Mouse (Mus musculus) cerebellum, adult 11-12 months (tissue): ENCODE measurements around the gene Olfr172.

Source experiments
- DNase-seq: peaks from one replicate; pipeline ENCODE4 v3.0.0; 2022

Gene Olfr172

DNA sequence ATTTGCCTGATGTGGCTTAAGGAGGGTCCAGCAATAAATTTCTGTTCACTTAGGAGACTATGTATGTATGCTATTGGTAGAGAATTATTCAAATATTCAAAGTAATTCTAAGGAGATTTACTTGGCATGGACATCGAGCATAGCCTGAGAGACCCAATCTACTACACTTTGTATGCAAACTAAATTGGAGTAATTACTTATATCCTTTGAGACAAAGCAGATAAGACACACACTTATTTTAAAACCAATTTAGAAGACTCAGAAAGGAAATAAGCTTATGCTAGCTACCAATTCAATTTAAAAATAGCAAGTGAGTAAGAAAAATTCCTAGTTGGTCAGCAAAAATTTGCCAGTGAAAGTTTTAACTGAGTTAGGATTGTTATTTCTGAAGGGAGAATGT lies at the start of gene Olfr172:
Gene Olfr172, minus strand, starts transcription at position 101 of the 400 bp plus-strand sequence.
- DNase-seq = no peak

DNA sequence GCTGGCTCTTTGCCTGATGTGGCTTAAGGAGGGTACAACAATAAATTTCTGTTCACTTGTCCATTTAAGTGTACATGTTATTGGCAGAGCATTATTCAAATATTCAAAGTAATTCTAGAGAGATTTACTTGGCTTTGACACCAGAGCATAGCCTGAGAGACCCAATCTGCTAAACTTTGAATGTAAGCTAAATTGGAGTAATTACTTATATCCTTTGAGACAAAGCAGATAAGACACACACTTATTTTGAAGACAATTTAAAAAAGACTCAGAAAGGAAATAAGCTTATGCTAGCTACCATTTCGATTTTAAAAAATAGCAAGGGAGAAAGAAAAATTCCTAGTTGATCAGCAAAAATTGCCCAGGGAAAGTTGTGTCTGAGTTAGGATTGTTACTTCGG lies 37.2 kb upstream of the Olfr172 start, which contains the start of gene Olfr173:
Gene Olfr173, minus strand, starts transcription at position 101 of the 400 bp plus-strand sequence.
- DNase-seq = no peak

DNA sequence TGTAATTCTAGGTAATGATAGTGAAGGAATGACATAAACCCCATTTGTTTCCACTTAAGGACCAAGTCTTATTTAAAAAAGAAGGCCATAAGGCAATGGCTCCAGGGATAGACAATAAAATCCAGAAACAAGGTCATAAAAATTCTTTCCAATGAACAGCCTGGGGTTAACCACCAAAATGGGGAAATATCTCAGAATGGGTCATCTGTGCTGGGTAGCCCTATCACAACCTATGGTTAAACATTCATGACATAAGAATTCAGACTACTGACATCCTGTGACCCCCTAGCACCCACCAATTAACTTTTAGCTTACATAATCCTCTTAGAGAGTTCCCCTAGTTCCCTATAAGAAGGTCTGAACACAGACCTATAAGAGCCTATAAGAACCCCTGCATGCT lies 6.8 kb downstream of the Olfr172 start:
- no peak for DNase-seq

DNA sequence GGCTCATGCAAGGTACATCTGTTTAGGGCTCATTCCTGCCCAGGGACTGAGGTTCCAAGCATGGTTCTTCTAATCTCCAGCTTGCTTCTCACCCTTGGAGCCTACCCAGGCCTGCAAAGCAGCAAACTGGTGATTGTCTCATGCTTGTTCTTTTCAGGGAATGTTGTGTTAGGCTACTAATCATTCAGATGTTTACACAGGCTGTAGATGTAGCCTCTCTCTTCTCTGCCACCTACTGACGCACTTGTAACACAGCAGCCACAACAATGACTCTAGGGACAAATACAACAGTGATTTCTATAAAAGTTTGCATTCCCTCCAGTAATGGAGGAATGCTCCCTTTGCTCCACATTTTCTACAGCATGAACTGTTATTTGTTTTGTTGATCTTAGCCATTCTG lies 11.7 kb downstream of the Olfr172 start:
- no peak for DNase-seq

DNA sequence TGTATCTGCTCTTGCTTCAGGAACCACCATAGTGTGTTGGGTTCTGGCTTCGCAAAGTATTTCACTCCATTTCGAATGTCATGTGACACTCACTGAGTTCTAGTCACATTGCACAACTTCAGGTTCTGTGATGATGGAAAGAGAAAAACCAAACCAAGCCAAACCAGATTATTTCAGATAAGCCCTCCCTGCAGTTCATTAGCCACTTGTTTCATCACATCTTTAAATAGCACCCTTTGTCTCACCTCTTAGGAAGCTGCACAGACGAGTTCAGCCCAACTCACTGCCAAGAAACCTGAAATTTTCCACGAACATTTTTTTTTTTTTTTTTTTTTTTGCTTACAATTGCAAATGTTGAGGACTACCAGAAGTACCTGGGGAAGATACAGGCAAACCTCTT lies 16.3 kb downstream of the Olfr172 start:
- DNase-seq = no peak

DNA sequence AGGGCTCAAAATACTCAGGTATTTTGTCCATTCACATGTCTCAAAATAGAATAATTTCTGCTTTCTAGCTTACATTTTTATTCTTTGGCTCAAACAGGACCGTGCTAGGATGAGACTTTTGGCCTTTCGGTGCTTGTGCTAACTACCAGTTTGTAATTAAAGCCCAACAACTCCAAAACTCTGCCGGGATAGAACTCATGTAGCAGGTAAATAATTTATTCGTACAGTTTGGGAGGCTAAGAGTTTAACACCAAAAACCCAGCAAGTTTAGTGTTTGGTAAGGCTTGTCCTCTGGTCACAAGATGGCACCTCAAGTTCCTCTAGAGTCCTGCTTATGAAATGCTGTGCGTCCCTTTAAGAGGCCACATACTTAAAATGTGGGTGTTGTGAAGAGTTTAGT lies 22.2 kb downstream of the Olfr172 start:
- no peak for DNase-seq

DNA sequence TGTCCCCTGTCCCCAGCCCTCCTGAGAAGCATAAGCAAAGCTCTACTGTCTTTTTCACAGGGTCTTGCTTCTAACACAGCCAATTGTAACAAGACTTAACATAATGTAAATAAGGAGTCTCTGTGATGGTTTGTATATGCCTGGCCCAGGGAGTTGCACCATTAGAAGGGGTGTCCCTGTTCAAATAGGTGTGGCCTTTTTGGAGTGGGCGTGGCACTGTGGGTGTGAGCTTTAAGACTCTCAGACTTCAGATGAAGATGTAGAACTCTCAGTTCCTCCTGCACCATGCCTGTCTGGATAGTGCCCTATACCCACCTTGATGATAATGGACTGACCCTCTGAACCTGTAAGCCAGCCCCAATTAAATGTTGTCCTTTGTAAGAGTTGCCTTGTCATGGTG lies 24.2 kb downstream of the Olfr172 start:
- DNase-seq = no peak

DNA sequence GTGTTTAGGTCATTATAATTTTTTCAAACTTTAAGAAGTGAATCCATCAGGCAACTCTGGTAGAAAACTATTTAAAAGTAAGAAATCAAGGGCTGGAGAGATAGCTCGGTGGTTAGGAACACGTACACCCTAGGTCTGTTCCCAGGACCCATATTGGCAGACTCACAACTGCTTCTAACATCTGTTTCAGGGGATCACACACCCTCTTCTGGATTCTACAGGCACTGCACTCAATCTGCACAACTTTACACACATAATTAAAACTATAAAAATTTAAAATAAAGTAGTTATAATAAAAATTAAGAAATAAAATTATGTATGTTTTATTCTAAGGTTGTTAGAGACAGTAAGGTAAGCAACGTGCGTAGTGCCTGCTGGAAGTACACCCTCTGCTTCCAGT lies 24.8 kb downstream of the Olfr172 start:
- DNase-seq = no peak

DNA sequence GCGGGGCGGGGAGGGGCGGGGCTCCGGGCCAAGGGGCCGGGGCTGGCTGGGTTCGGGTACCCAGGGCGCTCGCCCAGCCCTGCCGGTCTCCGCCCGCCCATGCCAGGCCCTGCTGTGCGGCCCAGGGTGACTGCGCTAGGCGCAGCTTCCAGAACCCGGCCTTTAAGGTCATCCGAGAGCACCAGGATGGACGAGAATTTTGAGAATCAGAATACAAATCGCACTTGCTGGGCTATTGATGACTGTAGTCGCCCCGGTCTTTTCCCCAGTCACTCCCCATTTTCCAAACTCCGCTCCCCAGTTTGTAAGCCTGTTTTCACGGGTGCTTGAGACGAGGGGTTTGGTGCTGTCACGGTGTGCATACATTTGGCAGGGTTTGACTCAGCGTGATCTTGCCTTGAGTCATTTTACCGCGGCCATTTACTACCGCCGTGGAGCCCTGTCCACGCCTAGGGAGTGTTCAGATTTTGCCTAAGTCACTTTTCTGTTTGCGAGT lies 34.8 kb downstream of the Olfr172 start:
- no peak for DNase-seq

DNA sequence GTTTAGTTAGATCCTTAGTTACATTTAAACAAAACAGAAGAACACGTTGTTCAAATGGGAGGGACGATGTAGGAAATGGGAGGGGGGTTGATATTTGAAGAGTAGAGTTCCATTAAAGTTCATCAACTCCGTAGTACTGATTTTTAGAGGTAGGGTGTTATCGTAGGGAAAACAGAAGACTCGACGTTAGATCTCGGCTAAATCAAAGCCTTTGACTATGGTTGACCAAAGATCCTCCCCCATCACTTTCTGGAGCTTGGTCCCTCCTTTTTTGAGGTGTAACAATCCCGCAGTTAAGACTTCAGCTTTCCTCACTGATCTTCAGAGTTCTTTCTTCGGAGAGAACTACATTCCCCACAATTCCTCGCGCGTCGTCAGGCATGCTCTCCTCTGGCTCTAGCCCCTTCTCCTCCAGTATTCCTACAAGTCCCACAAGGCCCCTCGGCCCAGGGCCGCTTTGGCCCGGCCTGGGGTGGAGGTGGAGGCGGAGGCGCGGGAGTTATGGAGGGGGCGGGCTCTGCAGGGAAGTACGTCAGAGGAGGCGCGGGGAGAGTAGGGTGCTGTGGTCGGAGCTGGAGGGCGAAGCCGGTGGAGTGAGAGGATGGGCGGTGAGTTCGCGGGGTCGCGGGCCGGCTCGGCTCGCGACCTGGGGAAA lies 35.4 kb downstream of the Olfr172 start, which contains the start of gene Cldnd1:
Gene Cldnd1, plus strand, starts transcription at position 434 of the 655 bp plus-strand sequence.
- DNase-seq = peak; percentile 97

DNA sequence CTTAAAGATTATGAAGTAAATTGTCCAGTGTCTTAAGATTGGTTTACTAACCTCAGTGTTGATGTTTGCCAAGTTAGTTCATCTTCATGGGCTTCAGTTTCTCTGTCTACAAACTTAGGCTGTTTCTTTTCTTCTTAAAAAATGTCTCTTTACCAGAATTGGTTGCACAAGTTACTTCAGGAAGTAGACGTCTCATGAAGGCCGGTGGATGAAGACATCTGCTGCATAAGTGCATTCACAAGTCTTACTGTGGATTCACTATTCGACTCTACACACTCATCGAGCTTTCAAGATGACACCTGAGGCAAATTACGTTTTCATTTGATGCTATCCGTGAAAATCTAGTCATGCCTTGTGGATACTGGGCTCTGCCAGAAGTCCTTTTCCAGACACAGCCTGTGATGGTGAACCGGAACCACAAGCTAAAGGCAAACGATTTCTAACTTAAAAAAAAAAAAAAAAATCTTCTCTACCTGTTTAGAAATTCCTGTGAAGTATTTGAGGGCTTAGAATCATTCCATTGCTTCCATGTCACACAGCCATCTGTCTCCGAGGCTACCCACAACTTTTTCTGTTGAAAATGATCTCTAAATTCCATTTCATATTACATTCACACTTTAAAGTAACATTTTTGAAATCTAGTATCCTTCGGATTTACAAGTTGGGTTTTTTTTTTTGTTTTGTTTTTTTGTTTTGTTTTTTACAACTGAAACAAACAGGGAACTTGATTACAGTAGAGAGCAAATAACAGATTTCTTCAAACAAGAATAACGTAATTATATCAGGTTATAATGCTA lies 36.1 kb downstream of the Olfr172 start:
- peak; percentile 9 for DNase-seq

DNA sequence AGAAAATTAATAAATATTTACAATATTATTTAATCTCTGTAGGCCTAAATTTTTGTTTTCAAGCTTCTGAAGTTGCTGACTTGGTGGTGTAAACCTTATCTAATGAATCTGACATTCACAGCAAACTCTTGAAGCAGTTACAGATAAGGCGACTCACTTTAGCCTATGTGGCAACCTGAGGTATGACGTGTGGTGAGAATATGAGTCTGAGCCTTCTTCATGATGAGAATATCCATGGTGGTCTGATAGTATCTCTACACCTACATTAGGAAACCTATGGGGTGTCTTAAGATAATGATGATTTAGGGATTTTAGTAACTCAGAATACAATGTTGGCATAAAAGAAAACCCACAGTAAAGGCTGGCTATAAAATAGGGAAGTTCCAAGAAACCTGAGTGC lies 40.7 kb downstream of the Olfr172 start:
- DNase-seq = no peak

DNA sequence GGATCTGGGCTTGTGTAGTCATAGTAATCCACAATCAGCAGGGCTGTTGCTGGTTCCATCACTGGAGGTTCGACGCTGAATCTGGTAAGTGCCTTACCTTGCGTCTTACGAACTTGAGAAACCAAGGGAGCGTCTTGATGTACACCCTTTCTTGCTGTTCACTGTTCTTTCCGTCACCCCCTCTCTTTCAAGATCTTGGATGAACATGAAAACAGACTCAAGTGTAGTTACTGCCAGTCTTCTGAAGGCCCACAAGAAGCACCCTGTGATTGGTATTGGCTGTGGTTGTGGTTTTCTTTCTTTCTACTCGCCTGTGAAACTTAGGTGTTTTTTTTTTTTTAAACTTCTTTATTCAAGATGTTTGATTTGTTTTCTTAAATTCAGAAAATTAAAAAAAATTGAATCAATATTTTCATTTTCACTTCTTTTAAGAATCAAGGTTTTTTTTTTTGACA lies 44.3 kb downstream of the Olfr172 start, which contains the start of gene Gpr15:
Gene Gpr15, minus strand, starts transcription at position 405 of the 455 bp plus-strand sequence.
- DNase-seq = no peak

DNA sequence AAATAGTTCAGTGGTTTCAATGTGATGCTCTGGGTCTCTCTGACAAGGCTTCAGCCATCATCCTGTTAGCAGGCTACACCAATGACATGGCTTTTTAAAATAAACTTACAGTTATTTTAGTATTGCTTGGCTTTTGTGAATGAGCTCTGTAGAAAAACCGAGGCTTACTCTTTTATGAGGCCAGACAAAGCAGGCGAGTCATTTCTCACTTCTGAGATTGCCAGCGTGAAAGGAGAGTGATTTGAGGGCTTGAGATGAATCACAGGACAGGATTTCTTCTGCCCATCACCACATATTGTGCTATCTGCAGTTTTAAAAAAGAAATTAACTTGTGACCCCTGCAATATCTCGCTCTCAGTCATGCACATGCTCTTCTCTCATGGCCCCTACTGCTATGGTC lies 48.0 kb downstream of the Olfr172 start:
- no peak for DNase-seq

DNA sequence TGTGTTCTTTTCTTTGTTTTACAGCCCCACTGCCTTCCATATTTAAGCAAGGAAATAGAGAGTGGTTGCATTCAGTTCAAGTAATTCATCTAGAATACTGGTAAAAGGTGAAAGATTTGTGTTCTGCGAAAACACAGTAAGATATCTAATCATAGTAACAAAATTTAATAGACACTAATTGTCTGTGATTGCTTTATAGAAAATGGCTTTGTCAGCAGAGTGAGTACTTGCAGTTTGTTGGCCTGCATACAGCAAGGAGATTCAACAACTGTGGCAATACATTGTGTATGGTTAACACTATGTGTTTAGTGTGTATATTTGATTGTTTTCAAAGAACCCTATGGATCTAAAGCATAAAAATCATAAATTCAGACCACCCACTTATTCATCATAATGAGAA lies 49.8 kb downstream of the Olfr172 start:
- no peak for DNase-seq

DNA sequence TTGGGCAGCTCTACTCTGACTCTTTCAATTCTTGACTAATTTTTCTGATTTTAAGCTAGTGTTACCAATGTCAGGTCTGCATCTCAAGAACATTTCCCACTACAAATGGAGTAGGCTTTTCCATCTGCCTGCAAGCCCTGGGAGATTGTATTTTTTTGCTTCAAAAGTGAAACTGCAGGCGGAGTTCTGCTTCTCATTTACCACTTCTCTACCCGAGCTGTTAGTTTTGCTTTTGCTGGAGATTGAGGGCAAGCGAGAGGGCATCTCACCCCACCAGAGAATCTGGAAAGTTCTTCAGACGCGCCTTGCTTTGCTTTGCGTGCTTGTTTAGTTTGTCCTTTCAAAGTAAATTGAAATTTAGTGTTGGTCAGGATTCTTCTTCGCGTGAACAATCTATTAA lies 50.8 kb downstream of the Olfr172 start:
- no peak for DNase-seq
